Mouse (Mus musculus) hindbrain, postnatal 0 days (tissue): Measurements from ENCODE around the gene March10. TPM values are rescaled to one million over a fixed set of nuclear protein-coding genes. Genes with fewer than 3 reads are reported as not detected.

Experiments
- ATAC-seq: fragments of 200-750 bp; cut with Nextera tagmentation; 2 replicates; pipeline ENCODE4 v1.8.0; 2017; ENCODE audit warnings: mild to moderate bottlenecking, moderate TSS enrichment, moderate library complexity
- DNase-seq: peaks from one replicate; pipeline ENCODE4 v3.0.0-alpha.2; 2015; ENCODE audit warnings: low spot score
- H3K27ac ChIP-seq: fragments of 300-500 bp; sonication (generic); 2 replicates; pipeline ENCODE4 v1.5.1; 2014; ENCODE audit warnings: mild to moderate bottlenecking
- H3K27me3 ChIP-seq: fragments of 300-500 bp; sonication (generic); 2 replicates; pipeline ENCODE4 v1.6.1; 2014; ENCODE audit warnings: low read length, mixed read lengths; ENCODE audit not compliant: insufficient read depth
- H3K36me3 ChIP-seq: fragments of 300-500 bp; sonication (generic); 2 replicates; pipeline ENCODE4 v1.6.1; 2014; ENCODE audit warnings: low read length, mixed read lengths; ENCODE audit not compliant: insufficient read depth
- H3K4me1 ChIP-seq: fragments of 300-500 bp; sonication (generic); 2 replicates; pipeline ENCODE4 v1.6.1; 2014; ENCODE audit warnings: antibody characterized with exemption, low read length, mixed read lengths; ENCODE audit not compliant: insufficient read depth
- H3K4me2 ChIP-seq: fragments of 300-500 bp; sonication (generic); 2 replicates; pipeline ENCODE4 v1.6.1; 2014; ENCODE audit warnings: low read depth, mild to moderate bottlenecking, low read length, moderate library complexity, mixed read lengths
- H3K4me3 ChIP-seq: fragments of 300-500 bp; sonication (generic); 2 replicates; pipeline ENCODE4 v1.5.1; 2014; ENCODE audit warnings: low read length
- H3K9ac ChIP-seq: fragments of 300-500 bp; sonication (generic); replicated peaks from 2 replicates; pipeline ENCODE4 v1.6.1; 2014; ENCODE audit warnings: mild to moderate bottlenecking, low read length, moderate library complexity, mixed read lengths
- H3K9me3 ChIP-seq: fragments of 300-500 bp; sonication (generic); 2 replicates; pipeline ENCODE4 v1.6.1; 2016; ENCODE audit warnings: low read length, mixed read lengths
- CTCF ChIP-seq: IDR thresholded peaks from 2 replicates; pipeline ENCODE4 v1.5.1; 2016; ENCODE audit warnings: antibody characterized with exemption, control low read depth, low read depth
- WGBS: fragments of 180-500 bp; shearing (Covaris S2); extraction: QIAGEN DNeasy Blood & Tissue Kit; methylation state at CpG from one replicate; pipeline ENCODE4 v1.1.7; 2014; 5-methylcytosine and 5-hydroxymethylcytosine counted together
- polyA plus RNA-seq: library from polyadenylated mRNA; unstranded; fragments of >200 nt; fragmentation: Nextera tagmentation; extraction: Ambion mirVana; gene quantifications from 2 replicates; pipeline ENCODE4 v1.2.1, GENCODE M21; 2015
- total RNA-seq: library from RNA; depleted of rRNA; stranded (reverse); fragments of >200 nt; gene quantifications from 2 replicates; pipeline ENCODE4 v1.2.3, GENCODE M21; 2014

The March10 gene
- total and polyA plus RNA-seq, 2 experiments from 2014 or later, result 0.52 to 0.58 TPM

- TF ChIP-seq CTCF, result no peak
- H3K9ac ChIP-seq, result no peak overlapping the region
- DNase-seq, result no peak
- 84% methylated on average over 3 of the region's 3 CpGs for WGBS
- no peak for ATAC-seq
- H3K9me3 ChIP-seq, result no peaks in the 10 kb centered on the region
- H3K4me3 ChIP-seq, result no peak overlapping the region
- no peak overlapping the region for H3K4me2 ChIP-seq
- H3K27me3 ChIP-seq, result no peaks in the 10 kb centered on the region
- H3K4me1 ChIP-seq, result peaks cover 5% of the 10 kb centered on the region
- no peak overlapping the region for H3K27ac ChIP-seq
- no peaks in the 10 kb centered on the region for H3K36me3 ChIP-seq
Measured at GRCm38 (mm10) chr11:105467816-105468215, 11.3 kb upstream of the March10 start.

GRCm38 (mm10) chr11:105467266-105467665, 10.7 kb upstream of the March10 start:
- Histone ChIP-seq H3K36me3 (no peaks in the 10 kb centered on the region), H3K4me2 (no peak overlapping the region), H3K27me3 (no peaks in the 10 kb centered on the region), H3K9ac (no peak overlapping the region), H3K4me1 (peaks cover 5% of the 10 kb centered on the region), H3K9me3 (no peaks in the 10 kb centered on the region), H3K4me3 (no peak overlapping the region), H3K27ac (no peak overlapping the region)
- 59% methylated on average over 9 of the region's 9 CpGs for WGBS
- no peak for TF ChIP-seq CTCF
- no peak for ATAC-seq
- DNase-seq, result no peak

GRCm38 (mm10) chr11:105466756-105467155, 10.2 kb upstream of the March10 start:
- Histone ChIP-seq H3K27me3 (no peaks in the 10 kb centered on the region), H3K9ac (no peak overlapping the region), H3K27ac (no peak overlapping the region), H3K4me2 (no peak overlapping the region), H3K4me1 (peaks cover 5% of the 10 kb centered on the region), H3K36me3 (no peaks in the 10 kb centered on the region), H3K4me3 (no peak overlapping the region), H3K9me3 (no peaks in the 10 kb centered on the region)
- no peak for DNase-seq
- TF ChIP-seq CTCF, result no peak
- ATAC-seq, result no peak
- 61% methylated on average over 4 of the region's 4 CpGs for WGBS

- ATAC-seq (no peak), DNase-seq (no peak)
- Histone ChIP-seq H3K36me3 (no peaks in the 10 kb centered on the region), H3K27me3 (no peaks in the 10 kb centered on the region), H3K27ac (no peak overlapping the region), H3K9ac (no peak overlapping the region), H3K9me3 (no peaks in the 10 kb centered on the region), H3K4me1 (peaks cover 5% of the 10 kb centered on the region), H3K4me2 (no peak overlapping the region), H3K4me3 (no peak overlapping the region)
- 75% methylated on average over 9 of the region's 9 CpGs for WGBS
- no peak for TF ChIP-seq CTCF
Measured at GRCm38 (mm10) chr11:105465488-105465887, 9.0 kb upstream of the March10 start.

GRCm38 (mm10) chr11:105464430-105464967, 8.0 kb upstream of the March10 start:
- 68% methylated on average over 8 of the region's 8 CpGs for WGBS

GRCm38 (mm10) chr11:105459900-105460299, 3.4 kb upstream of the March10 start:
- Histone ChIP-seq H3K27ac (no peak overlapping the region), H3K4me3 (no peak overlapping the region), H3K4me2 (no peak overlapping the region), H3K36me3 (no peaks in the 10 kb centered on the region), H3K9ac (no peak overlapping the region), H3K9me3 (no peaks in the 10 kb centered on the region), H3K27me3 (no peaks in the 10 kb centered on the region), H3K4me1 (peaks cover 9% of the 10 kb centered on the region)
- DNase-seq (no peak), ATAC-seq (no peak)
- TF ChIP-seq CTCF, result no peak
- WGBS, result 22% methylated on average over 5 of the region's 5 CpGs

More at GRCm38 (mm10) chr11:105464430-105464967, 8.0 kb upstream of the March10 start:
- no peak overlapping the region for H3K4me2 ChIP-seq
- no peaks in the 10 kb centered on the region for H3K9me3 ChIP-seq
- ATAC-seq (no peak), DNase-seq (no peak)
- no peaks in the 10 kb centered on the region for H3K27me3 ChIP-seq
- no peaks in the 10 kb centered on the region for H3K36me3 ChIP-seq
- H3K4me3 ChIP-seq, result no peak overlapping the region
- no peak for TF ChIP-seq CTCF
- H3K27ac ChIP-seq, result no peak overlapping the region
- H3K9ac ChIP-seq, result no peak overlapping the region
- H3K4me1 ChIP-seq, result peaks cover 5% of the 10 kb centered on the region

- H3K4me2 ChIP-seq, result peak overlapping the region; percentile 73
- DNase-seq, result peak; percentile 22
- H3K27ac ChIP-seq, result peak overlapping the region; percentile 79
- H3K36me3 ChIP-seq, result no peaks in the 10 kb centered on the region
- peak; percentile 10; the same call in 1 of the 2 replicates for ATAC-seq
- H3K27me3 ChIP-seq, result no peaks in the 10 kb centered on the region
- peak overlapping the region; percentile 35 for H3K9ac ChIP-seq
- TF ChIP-seq CTCF, result no peak
- no peaks in the 10 kb centered on the region for H3K9me3 ChIP-seq
- peaks cover 9% of the 10 kb centered on the region for H3K4me1 ChIP-seq
- peak overlapping the region; percentile 46 for H3K4me3 ChIP-seq
- WGBS, result 45% methylated on average over 7 of the region's 7 CpGs
Measured at GRCm38 (mm10) chr11:105457041-105457440, 506 bp upstream of the March10 start.
